Mouse (Mus musculus): Measurements from ENCODE around the gene Ankar. TPM values are rescaled to one million over a fixed set of nuclear protein-coding genes. Genes with fewer than 3 reads are reported as not detected.

The Ankar gene
- polyA plus RNA-seq, 1 experiment = 0.01 TPM

- TF ChIP-seq CTCF (IDR thresholded peaks at IDR 0.05; ENCODE audit: borderline replicate concordance, extremely low read depth, insufficient read depth, insufficient read length) = no peak
- TF ChIP-seq POLR2A (IDR thresholded peaks at IDR 0.05; ENCODE audit: borderline replicate concordance, extremely low read depth, insufficient read depth, insufficient read length, poor library complexity, severe bottlenecking) = no peak
- peak; percentile 48 for DNase-seq (ENCODE audit: low read depth)
Observed at GRCm38 (mm10) chr1:72606186-72606673, 94.1 kb downstream of the Ankar start.

- TF ChIP-seq POLR2A (IDR thresholded peaks at IDR 0.05; ENCODE audit: borderline replicate concordance, extremely low read depth, insufficient read depth, insufficient read length, poor library complexity, severe bottlenecking) (no peak), CTCF (IDR thresholded peaks at IDR 0.05; ENCODE audit: borderline replicate concordance, extremely low read depth, insufficient read depth, insufficient read length) (peak; percentile 27; the same call in 1 of the 2 replicates)
- DNase-seq (ENCODE audit: low read depth) = peak; percentile 48
Observed at GRCm38 (mm10) chr1:72602803-72603202, 97.6 kb downstream of the Ankar start.

- no peak for TF ChIP-seq POLR2A (IDR thresholded peaks at IDR 0.05; ENCODE audit: borderline replicate concordance, extremely low read depth, insufficient read depth, insufficient read length, poor library complexity, severe bottlenecking)
- TF ChIP-seq CTCF (IDR thresholded peaks at IDR 0.05; ENCODE audit: borderline replicate concordance, extremely low read depth, insufficient read depth, insufficient read length) = no peak
- DNase-seq (ENCODE audit: low read depth) = no peak
Observed at GRCm38 (mm10) chr1:72602186-72602585, 98.2 kb downstream of the Ankar start.

GRCm38 (mm10) chr1:72601233-72601632 is 99.1 kb downstream of the Ankar start:
- TF ChIP-seq POLR2A (IDR thresholded peaks at IDR 0.05; ENCODE audit: borderline replicate concordance, extremely low read depth, insufficient read depth, insufficient read length, poor library complexity, severe bottlenecking) = no peak
- no peak for DNase-seq (ENCODE audit: low read depth)

GRCm38 (mm10) chr1:72600778-72601177 is 99.6 kb downstream of the Ankar start:
- DNase-seq (ENCODE audit: low read depth) = peak; percentile 34
- TF ChIP-seq CTCF (IDR thresholded peaks at IDR 0.05; ENCODE audit: borderline replicate concordance, extremely low read depth, insufficient read depth, insufficient read length) (no peak), POLR2A (IDR thresholded peaks at IDR 0.05; ENCODE audit: borderline replicate concordance, extremely low read depth, insufficient read depth, insufficient read length, poor library complexity, severe bottlenecking) (no peak)

- peak; percentile 20 for DNase-seq (ENCODE audit: low read depth)
- TF ChIP-seq CTCF (IDR thresholded peaks at IDR 0.05; ENCODE audit: borderline replicate concordance, extremely low read depth, insufficient read depth, insufficient read length) (no peak), POLR2A (IDR thresholded peaks at IDR 0.05; ENCODE audit: borderline replicate concordance, extremely low read depth, insufficient read depth, insufficient read length, poor library complexity, severe bottlenecking) (no peak)
Observed at GRCm38 (mm10) chr1:72599146-72600101, 101.0 kb downstream of the Ankar start.

- TF ChIP-seq POLR2A (IDR thresholded peaks at IDR 0.05; ENCODE audit: borderline replicate concordance, extremely low read depth, insufficient read depth, insufficient read length, poor library complexity, severe bottlenecking) = no peak
- TF ChIP-seq CTCF (IDR thresholded peaks at IDR 0.05; ENCODE audit: borderline replicate concordance, extremely low read depth, insufficient read depth, insufficient read length) = no peak
- DNase-seq (ENCODE audit: low read depth) = no peak
Observed at GRCm38 (mm10) chr1:72596231-72596630, 104.1 kb downstream of the Ankar start.

GRCm38 (mm10) chr1:72595686-72596085 is 104.7 kb downstream of the Ankar start:
- DNase-seq (ENCODE audit: low read depth) = no peak
- TF ChIP-seq CTCF (IDR thresholded peaks at IDR 0.05; ENCODE audit: borderline replicate concordance, extremely low read depth, insufficient read depth, insufficient read length) (no peak), POLR2A (IDR thresholded peaks at IDR 0.05; ENCODE audit: borderline replicate concordance, extremely low read depth, insufficient read depth, insufficient read length, poor library complexity, severe bottlenecking) (no peak)

- DNase-seq (ENCODE audit: low read depth) = peak; percentile 71
Observed at GRCm38 (mm10) chr1:72593340-72593951, 106.9 kb downstream of the Ankar start.

More at GRCm38 (mm10) chr1:72593340-72593951, 106.9 kb downstream of the Ankar start:
- TF ChIP-seq CTCF (IDR thresholded peaks at IDR 0.05; ENCODE audit: borderline replicate concordance, extremely low read depth, insufficient read depth, insufficient read length) (no peak), POLR2A (IDR thresholded peaks at IDR 0.05; ENCODE audit: borderline replicate concordance, extremely low read depth, insufficient read depth, insufficient read length, poor library complexity, severe bottlenecking) (no peak)

Other genes starting within 250 kb of the Ankar start
- gene March4, start 163.6 kb downstream of the Ankar start, polyA plus RNA-seq (2012; rRNA removed) = 4.6 and 17.0 TPM in 2 replicates
- gene Smarcal1, start 117.3 kb downstream of the Ankar start, polyA plus RNA-seq (2012; rRNA removed) = 44.9 TPM in 2 replicates
- gene Rpl37a, start 10.7 kb upstream of the Ankar start, polyA plus RNA-seq (2012; rRNA removed) = 1,149 and 1,406 TPM in 2 replicates
- 328 and 384 TPM in 2 replicates for gene Igfbp2, start 123.9 kb upstream of the Ankar start, polyA plus RNA-seq (2012; rRNA removed)
- 31.0 and 73.8 TPM in 2 replicates for gene Igfbp5, start 174.3 kb upstream of the Ankar start, polyA plus RNA-seq (2012; rRNA removed)